Mouse (Mus musculus) spleen, adult 18-20 months (tissue): Measurements from ENCODE around the gene H2afy.
"Not testable (repeated sequence)": the region's sequence is repeated elsewhere in the genome, so short reads cannot be mapped to it uniquely, and the experiment has no call there.

Source experiments
- DNase-seq, 2 experiments: peaks; one replicate each; pipeline ENCODE4 v3.0.0; 2022; ENCODE audit warnings: mixed read lengths in 2 of 2

H2afy gene

DNA sequence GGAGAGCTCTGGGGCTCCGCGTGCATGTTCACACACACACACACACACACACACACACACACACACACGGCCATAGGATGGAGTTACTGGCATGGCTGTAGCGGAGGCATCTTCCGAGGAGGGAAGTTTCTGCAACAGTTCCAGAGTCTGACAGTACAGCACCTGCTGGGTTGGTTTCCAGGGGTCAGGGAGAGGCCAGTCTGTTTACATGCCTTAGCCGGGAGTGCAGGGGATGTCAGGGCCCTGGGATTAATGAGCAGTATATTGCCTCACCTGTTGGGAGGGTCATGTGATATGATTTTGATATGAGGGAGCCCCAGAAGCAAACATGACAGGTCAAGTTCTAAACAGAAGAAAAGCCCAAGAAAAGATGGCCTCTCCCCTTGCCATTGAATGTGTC is 66.5 kb downstream of the H2afy start:
- DNase-seq, result no peak

DNA sequence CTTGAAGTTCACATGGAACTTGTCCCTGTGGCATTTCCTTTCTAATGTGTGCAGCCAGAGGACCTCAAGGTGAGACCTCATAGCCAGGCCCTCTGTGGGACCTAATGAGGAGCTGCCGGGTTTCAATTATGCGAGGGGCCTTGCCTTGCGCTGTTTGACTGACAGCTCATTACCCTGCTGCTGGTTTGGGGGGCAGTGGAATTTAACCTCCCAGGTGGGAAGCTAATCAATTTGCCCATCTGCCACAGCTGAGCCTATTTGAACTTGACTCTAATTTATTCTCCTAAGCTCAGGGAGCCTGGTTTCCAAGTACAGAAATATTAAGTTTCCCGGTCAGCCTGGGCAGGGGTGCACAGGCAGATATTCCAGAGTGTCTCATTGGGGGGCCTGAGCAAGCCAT is 67.6 kb downstream of the H2afy start:
- no peak for DNase-seq

DNA sequence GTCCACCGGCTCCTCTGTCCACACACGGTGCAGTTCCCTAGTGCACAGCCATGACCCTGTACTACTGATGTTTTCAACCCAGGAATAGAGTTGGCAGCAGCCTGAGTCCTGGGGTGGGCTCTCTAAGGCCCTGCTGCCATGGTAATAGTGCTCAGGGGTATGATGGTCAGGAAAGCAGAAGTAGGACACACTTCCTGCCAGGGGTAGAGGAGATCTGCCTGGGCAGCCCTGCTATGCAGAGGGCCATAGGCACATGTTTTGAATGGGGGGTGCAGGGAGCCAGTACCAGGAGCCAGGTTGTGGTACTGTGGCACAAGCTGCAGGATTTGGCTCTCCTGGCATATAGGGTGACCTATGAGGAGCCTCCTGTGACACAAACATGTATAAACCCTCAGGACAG is 69.3 kb downstream of the H2afy start:
- DNase-seq, result no peak

DNA sequence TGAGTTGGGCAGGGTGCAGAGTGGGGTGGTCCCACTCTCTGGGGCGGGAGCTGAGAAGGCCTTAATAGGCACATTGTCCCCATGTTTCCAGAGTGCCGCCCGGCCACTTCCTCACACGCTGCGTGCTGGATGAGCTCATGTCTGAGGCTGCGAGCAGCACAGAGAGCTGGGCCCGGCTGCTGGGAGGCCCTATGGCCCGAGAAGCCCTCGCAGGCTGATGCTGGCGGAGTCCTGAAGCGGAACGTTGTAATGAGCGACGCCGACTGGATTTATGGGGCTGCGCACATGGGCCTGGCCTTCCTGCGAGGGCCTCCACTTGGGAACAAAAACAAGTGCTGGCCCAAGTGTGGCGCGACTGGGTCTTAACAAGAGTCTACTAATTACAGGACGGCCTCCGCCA is 70.0 kb downstream of the H2afy start:
- DNase-seq, result no peak

DNA sequence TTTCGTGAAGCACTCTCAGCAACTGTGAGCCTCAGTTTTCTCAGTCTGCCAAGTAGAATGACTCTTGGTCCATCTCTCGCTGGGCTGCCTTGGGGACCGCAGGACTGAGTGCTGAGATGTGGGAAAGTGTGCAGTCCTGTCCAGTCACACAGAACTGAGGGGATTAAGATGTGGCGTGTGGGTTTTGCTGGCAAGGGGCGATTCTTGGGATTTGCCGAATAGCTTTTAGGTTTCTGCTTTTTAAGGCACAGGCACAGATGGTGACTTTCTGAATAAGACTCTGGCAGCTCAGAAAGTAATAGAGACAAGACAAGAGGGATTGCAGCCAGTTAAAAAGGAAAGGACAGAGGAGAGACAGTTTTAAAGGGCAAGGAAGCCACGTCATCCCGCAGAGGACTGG is 78.4 kb downstream of the H2afy start:
- DNase-seq, result no peak

DNA sequence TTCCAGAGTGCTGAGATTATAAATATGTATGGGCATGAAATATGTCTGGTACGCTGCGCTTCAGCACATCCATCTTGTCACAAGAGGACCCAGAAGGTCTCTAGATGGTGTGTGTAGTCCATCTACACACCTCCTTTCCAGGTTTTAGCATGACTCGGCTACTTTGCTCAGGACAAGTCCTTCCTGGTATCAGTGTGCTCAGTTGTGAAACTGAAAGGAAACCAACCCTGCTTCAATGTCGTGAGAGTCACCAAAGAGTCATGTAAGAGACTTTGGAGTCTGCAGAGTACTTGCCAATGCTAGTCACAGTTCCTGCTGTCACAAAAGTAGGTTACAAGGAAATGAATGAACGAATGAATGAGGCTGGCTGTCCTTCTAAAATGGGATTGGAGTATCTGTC is 80.4 kb downstream of the H2afy start:
- no peak for DNase-seq

DNA sequence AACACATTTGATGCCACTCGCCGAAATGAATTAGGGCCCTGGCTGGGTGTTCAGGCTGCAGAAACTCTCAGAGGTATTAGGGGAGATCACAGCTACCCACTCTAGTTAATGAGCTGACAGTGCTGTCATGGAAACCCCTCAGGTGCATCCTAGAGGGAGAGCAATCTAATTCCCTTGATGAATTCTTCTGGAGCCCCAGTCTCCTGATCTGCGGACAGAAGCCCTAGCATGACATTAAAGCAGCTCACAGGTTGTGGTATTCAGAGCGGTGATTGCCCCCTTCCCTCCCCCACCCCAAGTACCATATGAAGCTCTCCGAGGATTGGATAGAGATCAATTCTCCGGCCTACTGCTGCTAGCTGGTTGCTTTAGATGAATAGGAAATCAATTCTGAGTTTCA is 82.1 kb downstream of the H2afy start:
- no peak for DNase-seq

DNA sequence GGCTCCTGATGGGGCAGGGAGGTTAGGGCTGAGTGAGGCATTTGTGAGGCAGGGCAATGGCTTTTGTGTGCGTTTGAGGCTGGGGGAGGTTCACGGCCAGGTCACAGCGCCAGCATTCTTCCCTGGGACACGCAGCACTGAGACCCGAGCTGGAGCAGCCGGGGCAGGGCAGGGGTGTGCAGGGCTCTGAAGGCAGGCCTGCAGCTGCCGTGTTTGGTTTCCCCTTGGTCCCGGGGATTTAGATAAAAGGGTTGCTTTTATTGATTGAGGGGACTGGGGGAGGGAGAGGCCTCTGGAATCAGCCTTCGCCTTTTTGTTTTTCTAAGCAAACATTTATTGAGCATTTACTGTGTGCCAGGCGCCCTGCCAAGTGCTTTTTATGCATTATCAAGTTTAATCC is 83.4 kb downstream of the H2afy start:
- no peak for DNase-seq

DNA sequence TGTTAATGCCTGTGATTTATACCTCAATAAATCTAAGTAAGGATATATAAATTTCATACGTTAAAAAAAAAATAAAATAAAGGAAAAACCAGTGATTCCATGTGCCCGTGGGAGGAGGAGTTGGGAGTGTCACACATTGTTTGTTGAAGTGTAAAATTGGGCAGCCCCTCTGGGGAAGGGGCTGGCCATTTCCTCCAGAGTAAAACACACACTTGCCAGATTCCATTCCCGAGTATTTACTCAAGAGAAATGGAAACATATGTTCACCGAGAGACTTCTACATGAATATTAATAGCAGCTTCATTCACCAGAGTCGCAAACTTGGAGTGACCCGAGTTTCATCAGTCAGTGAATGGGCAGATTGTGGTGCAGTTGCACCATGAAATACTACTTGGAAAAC is 85.9 kb downstream of the H2afy start:
- no peak for DNase-seq

DNA sequence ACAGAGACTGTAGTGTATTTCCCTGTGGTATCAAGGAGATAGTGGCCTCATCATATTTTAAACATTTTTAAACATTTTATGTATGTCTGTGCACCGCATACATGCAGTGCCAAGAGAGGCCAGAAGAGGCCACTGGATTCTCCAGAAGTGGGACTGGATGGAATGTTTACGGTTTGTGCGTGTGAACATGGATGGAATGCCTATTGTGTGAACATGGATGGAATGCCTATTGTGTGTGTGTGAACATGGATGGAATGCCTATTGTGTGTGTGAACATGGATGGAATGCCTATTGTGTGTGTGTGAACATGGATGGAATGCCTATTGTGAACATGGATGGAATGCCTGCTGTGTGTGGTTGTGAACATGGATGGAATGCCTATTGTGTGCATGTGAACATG is 93.9 kb downstream of the H2afy start:
- no peak for DNase-seq

DNA sequence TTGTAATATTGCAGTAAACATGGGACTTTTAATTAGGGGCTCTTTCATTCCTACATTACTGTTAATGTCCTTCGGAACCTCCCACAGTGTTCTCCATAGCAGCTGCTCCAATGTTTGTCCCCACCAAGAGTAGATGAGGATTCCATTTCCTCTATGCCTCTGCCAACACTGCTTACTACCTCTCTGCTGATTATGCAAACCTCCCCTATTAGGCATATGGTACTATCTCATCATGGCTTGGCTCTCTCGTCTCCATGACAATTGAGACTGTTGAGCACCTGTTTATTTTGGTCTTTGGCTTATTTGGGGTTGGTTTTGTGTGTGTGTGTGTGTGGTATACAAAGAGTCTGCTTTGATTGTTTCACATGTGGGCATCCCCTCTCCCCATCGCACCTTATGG is 95.5 kb downstream of the H2afy start:
- no peak for DNase-seq

DNA sequence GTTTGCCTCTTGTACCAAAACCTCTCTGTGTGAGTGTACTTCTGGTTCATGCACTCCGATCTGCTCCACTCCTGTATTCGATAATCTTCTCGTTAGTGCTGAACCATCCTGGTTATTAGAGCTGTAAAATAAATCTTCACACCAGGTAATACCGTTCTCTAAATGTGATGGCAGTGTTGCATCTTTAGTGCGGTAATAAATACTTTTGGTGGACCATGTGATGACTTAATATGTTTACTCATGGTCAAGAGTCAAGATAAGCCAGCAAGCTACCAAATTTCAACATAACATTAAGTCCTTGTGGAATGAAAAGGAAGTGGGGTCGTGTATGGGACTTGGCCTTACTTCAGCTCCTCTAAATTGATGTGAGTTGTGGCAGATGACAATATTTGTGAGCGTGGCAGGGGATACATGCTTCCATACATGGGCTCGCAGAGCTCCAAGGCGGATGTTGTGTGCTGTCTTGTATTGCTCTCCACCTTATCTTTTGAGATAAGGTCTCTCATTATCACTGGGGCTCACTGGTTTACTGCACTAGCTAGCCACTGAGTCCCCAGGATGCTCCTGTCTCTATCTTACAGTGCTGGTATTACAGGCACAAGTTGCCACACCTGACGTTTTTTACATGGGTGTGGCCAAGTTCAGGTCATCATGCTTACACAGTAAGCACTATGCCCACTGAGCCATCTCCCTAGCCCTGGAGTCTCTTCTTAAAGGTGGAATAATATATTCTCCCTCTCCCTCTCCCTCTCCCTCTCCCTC is 96.4 kb downstream of the H2afy start:
- DNase-seq, result no peak

DNA sequence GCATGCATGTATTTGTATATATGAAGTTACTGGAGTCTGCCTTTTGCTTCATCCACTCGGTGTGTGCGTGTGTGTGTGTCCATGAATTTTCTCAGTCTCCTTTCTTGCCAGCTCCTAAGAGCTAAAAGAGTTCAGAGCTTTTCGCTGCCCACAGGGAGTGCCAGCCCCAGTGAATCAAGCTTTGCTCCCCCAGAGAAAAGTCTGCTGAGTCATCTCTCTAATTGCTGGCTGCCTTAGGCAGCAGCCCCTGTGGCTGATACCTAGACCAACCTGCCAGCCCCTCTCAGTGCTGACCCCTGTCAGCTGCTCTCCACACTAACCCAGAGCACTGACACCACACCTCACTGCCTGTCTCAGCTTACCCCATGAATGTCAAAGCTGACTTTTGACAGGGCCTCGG is 107.2 kb downstream of the H2afy start:
- DNase-seq, result no peak

DNA sequence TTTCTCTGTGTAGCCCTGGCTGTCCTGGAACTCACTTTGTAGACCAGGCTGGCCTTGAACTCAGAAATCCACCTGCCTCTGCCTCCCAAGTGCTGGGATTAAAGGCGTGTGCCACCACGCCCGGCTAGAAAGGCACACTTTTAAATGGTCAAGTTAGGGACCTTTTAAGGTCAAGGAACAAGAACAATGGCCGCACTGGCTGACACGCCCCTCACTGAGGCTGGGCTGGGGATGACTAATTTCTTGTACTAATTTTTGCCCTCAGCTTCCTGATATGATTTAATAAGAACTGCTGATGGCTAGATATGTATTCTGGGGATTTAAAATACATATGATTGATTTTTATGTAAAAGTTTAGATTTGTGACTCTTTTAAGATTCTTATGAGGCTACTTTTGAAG is 108.2 kb downstream of the H2afy start:
- not testable (repeated sequence) for DNase-seq

DNA sequence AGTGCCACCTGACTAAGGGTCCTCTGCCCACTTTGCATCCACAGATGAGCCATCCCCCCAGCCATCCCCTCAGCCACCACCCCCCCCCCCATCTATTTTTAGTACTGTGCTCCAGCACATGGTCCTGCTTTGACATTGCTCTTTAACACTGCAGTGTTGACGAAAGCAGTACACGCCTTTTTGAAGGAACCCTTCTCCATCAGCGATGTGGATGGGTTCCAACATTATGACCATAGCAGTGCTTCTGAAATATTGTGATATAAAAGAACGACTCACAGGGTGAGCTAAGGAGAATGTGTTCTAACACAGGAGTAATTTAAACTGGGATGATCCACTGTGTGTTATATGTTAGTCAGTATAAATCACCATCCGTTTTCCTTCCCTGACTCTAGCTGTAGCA is 109.5 kb downstream of the H2afy start:
- DNase-seq, result no peak

DNA sequence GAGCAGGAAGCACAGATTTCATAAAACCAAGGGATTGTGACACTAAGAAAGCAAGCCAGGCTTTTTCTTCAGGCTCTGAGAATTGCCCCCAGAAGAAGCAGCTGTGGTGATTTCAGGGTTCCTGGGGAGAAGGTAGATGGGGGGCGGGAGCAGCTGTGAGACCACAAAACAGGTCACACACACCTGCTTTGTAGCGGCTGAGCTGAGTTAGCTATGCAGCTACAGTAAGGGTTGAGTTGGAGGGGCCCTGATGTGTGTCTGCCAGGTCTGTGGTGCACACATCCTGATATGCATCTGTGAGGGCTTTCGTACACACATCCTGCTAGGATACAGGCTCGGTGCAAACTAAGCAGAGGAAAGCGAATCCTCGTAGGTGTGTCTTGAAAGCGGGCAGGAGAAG is 110.1 kb downstream of the H2afy start:
- no peak for DNase-seq

DNA sequence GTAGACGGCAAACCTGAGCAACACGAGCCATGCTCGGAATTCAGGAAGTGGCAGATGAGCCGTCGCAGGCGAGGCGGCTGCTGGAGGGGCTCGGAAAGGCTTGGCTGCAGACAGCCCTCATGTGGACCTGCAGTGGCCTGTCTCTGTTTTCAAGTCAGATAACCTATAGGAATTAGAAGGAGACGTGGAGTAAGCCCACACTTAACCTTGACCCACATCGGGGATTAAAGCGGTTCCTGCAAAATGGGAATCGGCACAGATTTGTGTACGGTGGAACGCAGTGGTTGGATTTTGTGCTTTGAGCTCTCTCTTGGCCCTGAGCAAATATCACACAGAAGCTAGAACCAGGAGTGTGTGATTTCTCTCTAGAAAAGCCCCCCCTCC is 111.1 kb downstream of the H2afy start:
- no peak for DNase-seq

DNA sequence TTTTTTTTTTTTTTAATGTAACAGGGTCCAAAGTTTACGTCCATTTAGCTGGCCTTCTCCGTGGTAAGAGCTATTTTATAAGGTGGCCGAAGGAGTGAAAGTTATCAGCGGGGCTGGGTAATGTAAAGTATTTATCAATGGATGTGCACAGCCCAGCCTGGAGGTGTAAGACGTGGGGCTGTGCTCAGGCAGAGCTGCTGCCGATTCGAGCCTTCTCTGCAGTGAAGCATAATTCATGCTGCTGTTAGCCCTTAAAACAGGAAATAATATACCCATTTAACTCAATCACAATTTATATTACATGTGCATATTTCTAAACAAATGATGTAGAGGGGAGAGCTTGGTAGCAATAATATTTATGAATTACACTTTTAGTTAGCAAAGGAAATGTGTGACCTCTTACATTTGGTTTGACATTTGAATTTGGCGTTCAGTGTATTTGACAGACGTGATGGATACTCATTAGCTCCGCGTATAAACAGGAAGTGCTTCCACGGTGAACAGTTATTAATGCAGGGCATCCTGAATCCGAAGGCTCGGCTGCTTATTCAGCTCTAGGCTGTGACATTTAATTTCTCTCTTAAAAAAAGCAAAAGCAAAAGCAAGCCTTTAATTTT is 111.6 kb downstream of the H2afy start:
- DNase-seq, result no peak
